Mouse (Mus musculus): ENCODE results near the gene Ifitm10.
A peak's percentile ranks its signal among the peaks of the same experiment; 100 is the strongest.
"Not testable (repeated sequence)": the region's sequence is repeated elsewhere in the genome, so short reads cannot be mapped to it uniquely, and the experiment has no call there.

The Ifitm10 gene

DNA sequence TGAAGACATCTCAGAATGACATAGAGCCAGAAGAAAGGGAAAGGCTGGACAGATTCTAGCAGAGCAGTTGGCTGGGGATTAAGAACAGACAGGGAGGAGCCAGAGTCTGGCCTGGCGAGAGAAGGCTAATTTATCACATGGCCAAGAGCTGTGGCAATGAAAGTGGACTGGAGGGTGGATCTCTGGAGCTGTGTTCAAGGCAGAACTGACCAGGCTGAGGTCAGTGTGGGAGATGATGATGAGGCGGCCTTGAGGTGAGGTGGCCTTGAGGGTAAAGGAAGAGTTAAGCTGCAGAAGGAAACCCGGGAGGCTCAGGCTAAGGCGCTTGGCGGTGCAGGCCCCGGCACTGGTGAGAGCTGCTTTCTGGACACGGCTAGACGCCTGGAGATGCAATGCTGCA, 14.4 kb downstream of the Ifitm10 start:
- DNase-seq = no peak

DNA sequence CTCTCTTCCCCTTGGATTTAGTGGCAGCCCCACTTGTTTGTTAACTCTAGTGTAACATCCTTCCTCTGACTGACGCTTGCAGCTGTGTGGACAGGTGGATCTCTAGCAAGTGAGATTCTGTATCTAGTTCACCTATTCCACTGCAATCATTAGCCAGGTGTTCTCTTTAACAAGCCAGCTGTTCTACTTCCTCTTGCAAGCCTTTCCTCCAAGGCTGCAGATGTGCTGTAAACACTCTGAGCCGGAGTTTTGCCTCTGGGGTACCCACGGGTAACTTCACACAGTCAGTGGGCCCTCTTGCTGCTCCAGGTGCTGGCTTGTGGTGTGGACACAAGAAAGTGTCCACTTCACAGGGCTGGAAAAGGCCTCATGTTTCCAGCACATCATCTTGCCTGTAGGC, 16.0 kb downstream of the Ifitm10 start:
- DNase-seq = no peak

GRCm38 (mm10) chr7:142354661-142355233, 18.8 kb downstream of the Ifitm10 start:
- DNase-seq = no peak

- no peak for DNase-seq
Measured at GRCm38 (mm10) chr7:142353854-142354253, 19.7 kb downstream of the Ifitm10 start.

- DNase-seq = no peak
Measured at GRCm38 (mm10) chr7:142351569-142351968, 22.0 kb downstream of the Ifitm10 start.

DNA sequence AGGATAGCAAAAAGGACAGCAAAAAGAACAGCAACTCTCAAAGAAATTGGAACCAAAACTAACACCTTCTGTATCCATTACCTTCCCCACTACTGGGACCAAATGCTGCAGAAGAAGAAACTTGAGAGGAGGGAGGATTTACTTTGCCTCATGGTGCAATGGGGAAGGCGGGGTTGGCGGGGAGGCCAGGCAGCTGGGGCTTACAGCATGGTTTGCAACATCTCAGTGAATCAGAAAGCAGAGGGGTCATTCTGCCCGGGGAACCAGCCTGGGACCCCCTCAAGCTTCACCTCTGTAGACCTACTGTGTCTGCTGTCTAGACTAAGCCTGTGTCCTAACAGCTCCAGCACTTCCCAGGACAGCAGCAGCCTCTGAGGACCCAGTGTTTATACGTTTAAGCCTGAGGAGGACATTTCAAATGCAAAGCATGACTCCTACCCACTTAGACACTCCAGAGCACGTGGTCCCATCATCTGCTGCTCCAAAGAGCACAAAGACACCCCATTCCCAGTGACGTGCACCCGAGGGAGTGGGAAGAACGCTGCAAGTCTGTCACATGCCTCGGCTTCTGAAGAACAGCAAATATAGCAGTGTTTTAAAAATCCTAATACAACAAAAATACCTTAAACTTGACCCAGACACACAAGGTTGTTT, 24.1 kb downstream of the Ifitm10 start:
- DNase-seq = peak; percentile 78

- no peak for DNase-seq
Measured at GRCm38 (mm10) chr7:142347542-142347941, 26.0 kb downstream of the Ifitm10 start.

DNA sequence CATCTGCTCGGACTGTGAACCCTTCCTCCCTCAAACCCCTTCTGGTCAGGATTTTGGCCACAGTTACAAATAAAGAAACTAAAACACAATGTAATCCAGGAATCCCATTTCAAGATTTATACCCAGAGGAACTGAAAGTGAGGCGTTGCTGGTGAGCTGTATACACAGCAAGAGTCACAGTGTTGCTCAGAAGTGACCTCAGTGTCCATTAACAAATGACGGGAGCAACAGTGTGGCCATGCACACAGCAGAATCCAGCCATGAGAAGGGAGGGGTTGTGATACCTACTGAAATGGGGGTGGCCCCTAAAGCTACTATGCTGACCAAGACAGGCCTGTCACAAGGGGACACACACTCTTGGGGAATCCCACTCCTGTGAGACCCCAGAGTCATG, 31.3 kb downstream of the Ifitm10 start:
- DNase-seq = no peak

- DNase-seq = no peak
Measured at GRCm38 (mm10) chr7:142341564-142342246, 31.8 kb downstream of the Ifitm10 start.

DNA sequence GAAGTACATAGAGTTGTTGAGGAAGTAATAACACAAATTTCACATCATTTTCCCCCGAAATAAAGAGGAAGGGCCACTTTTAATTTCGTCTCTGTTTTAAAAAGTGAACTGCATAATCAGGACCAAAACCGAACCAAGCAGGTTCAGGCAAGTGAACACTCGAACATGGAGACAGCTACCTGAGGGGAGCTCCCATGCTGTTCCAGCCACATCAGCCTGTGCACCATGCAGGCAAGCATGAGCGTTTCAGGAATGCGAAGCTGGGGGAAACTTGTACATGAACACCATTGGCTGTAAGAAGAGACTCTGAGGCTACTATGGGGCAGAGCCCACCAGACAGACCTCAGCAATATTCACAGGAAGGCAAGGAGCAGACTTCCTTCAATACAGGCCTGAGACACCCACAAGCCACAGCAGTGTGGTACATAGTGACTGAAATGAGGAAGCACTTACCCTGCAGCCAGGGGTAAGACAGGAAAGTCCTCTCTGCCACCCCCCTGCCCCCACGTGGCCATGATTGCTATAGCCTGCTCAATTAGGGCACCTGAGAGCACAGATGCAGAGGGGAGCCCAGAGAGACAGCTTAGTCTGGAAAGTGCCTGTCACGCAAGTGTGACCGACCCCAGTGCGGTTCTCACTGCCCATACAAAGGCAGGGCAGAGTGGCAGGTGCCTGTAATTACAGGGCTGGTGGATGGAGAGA, 33.1 kb downstream of the Ifitm10 start:
- DNase-seq = peak; percentile 83

DNA sequence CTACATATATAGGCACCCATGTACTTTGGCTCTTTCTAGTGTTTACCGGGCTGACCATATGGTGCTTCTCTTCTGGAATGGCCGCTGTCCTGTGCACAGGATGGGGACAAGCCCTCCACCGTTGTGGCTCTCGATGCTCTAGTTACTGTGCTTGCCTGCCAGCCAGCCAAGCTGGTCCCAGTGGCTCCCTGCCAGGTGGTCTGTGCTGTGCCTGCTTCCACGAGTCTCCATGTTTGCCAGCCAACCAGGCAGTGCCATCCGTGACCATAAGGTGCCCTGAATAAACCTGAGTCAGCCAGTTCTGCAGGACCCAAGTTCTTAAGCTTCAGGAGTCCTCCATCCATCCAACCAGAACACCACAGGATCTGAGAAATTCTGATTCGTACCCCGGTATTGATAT, 38.4 kb downstream of the Ifitm10 start:
- DNase-seq = no peak

GRCm38 (mm10) chr7:142334246-142334645, 39.3 kb downstream of the Ifitm10 start:
- DNase-seq = peak; percentile 86

DNA sequence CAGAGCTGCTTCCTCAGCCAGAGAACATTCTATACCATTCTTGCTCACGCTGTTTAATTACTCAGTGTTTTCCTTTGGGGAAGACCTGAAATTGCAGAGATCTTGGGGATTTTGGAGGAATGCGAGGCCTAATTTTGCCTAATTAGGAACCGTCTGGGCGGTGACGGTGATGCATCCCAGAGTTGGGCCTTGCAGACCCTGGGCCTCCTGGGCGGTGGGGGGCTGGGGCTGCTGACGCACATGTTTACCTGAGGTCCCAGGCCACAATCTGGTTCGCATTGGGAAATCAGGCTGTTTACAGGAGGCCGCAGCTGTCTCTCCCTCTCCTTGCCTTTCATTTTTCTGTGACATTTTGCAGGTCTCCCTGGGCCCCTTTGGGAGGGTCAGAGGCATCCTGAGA, 40.8 kb downstream of the Ifitm10 start:
- DNase-seq = not testable (repeated sequence)

DNA sequence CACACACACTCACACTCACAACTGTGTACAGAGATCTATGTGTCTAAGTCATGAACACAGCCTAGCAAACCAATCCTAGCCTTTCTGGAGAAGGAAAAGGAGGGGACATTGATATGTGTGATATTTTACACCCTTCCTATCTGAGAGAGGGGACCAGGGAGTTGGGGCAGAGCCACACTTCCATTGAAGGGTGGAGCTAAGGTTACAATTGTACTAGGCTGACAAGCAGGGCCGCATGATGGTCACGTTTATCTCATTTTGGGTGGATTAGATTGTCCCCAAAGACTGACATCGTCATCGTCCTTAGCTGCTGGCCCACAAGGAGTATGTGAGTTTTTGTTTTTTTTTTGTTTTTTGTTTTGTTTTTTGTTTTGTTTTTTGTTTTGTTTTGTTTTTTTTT, 42.3 kb downstream of the Ifitm10 start:
- DNase-seq = no peak

GRCm38 (mm10) chr7:142330271-142330724, 43.3 kb downstream of the Ifitm10 start:
- no peak for DNase-seq

- no peak for DNase-seq
Measured at GRCm38 (mm10) chr7:142328507-142328906, 45.0 kb downstream of the Ifitm10 start.

GRCm38 (mm10) chr7:142326714-142327445, 46.7 kb downstream of the Ifitm10 start:
- no peak for DNase-seq

- no peak for DNase-seq
Measured at GRCm38 (mm10) chr7:142323396-142324117, 50.0 kb downstream of the Ifitm10 start.

- no peak for DNase-seq
Measured at GRCm38 (mm10) chr7:142322641-142323040, 50.9 kb downstream of the Ifitm10 start.

DNA sequence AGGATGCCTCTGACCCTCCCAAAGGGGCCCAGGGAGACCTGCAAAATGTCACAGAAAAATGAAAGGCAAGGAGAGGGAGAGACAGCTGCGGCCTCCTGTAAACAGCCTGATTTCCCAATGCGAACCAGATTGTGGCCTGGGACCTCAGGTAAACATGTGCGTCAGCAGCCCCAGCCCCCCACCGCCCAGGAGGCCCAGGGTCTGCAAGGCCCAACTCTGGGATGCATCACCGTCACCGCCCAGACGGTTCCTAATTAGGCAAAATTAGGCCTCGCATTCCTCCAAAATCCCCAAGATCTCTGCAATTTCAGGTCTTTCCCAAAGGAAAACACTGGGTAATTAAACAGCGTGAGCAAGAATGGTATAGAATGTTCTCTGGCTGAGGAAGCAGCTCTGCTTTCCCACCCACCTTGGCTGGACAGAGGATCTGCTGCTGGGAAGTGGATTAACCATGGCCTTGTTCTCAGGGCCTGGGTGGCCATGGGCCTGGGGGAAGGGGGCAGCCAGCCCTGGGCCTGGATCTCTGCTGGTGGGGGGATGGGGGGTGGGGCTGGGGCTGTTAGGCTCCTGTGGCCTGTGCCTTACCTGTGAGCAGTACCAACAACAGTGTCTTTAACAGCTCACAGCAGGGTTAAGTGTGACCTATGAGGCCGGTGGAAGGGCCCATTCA, 51.8 kb downstream of the Ifitm10 start:
- not testable (repeated sequence) for DNase-seq

- no peak for DNase-seq
Measured at GRCm38 (mm10) chr7:142320906-142321305, 52.6 kb downstream of the Ifitm10 start.

- no peak for DNase-seq
Measured at GRCm38 (mm10) chr7:142319124-142319523, 54.4 kb downstream of the Ifitm10 start.

Measured in layer of hippocampus, adult 9-11 months (tissue).